Mouse (Mus musculus) liver, embryonic 11.5 days (tissue): Measurements from ENCODE around the gene Gm49510. TPM values are rescaled to one million over a fixed set of nuclear protein-coding genes. Genes with fewer than 3 reads are reported as not detected.
A peak's percentile ranks its signal among the peaks of the same experiment; 100 is the strongest.
"Not testable (repeated sequence)": the region's sequence is repeated elsewhere in the genome, so short reads cannot be mapped to it uniquely, and the experiment has no call there.

Experiments used
- ATAC-seq: fragments of 200-750 bp; cut with Nextera tagmentation; replicated peaks from 2 replicates; pipeline ENCODE4 v1.8.0; 2017; ENCODE audit warnings: moderate number of reproducible peaks, mild to moderate bottlenecking, moderate TSS enrichment, moderate library complexity; ENCODE audit not compliant: low FRiP score
- DNase-seq: peaks from one replicate; pipeline ENCODE4 v3.0.0-alpha.2; 2017; ENCODE audit warnings: low spot score
- H3K27ac ChIP-seq: fragments of 300-500 bp; sonication (generic); 2 replicates; pipeline ENCODE4 v1.5.1; 2014; ENCODE audit warnings: mild to moderate bottlenecking, low read depth, low read length, control low read depth
- H3K27me3 ChIP-seq: fragments of 300-500 bp; sonication (generic); replicated peaks from 2 replicates; pipeline ENCODE4 v1.6.1; 2014; ENCODE audit warnings: low read length, mixed read lengths; ENCODE audit not compliant: control insufficient read depth, insufficient read depth
- H3K36me3 ChIP-seq: fragments of 300-500 bp; sonication (generic); 2 replicates; pipeline ENCODE4 v1.6.1; 2014; ENCODE audit warnings: mild to moderate bottlenecking, low read length, moderate library complexity, mixed read lengths; ENCODE audit not compliant: control insufficient read depth, insufficient read depth
- H3K4me1 ChIP-seq: fragments of 300-500 bp; sonication (generic); replicated peaks from 2 replicates; pipeline ENCODE4 v1.6.1; 2014; ENCODE audit warnings: low read length, mixed read lengths; ENCODE audit not compliant: control insufficient read depth, insufficient read depth
- H3K4me2 ChIP-seq: fragments of 300-500 bp; sonication (generic); 2 replicates; pipeline ENCODE4 v1.6.1; 2014; ENCODE audit warnings: mild to moderate bottlenecking, control low read depth, moderate library complexity
- H3K4me3 ChIP-seq: fragments of 300-500 bp; sonication (generic); 2 replicates; pipeline ENCODE4 v1.5.1; 2014; ENCODE audit warnings: low read depth, low read length, control low read depth
- H3K9ac ChIP-seq: fragments of 300-500 bp; sonication (generic); 2 replicates; pipeline ENCODE4 v1.6.1; 2014; ENCODE audit warnings: low read depth, low read length, control low read depth
- H3K9me3 ChIP-seq: fragments of 300-500 bp; sonication (generic); 2 replicates; pipeline ENCODE4 v1.6.1; 2016; ENCODE audit warnings: low read length, inconsistent platforms, mixed read lengths; ENCODE audit not compliant: control insufficient read depth
- WGBS: fragments of 180-500 bp; shearing (Covaris S2); extraction: QIAGEN DNeasy Blood & Tissue Kit; methylation state at CpG from one replicate; pipeline ENCODE4 v1.1.7; 2014; 5-methylcytosine and 5-hydroxymethylcytosine counted together
- polyA plus RNA-seq: library from polyadenylated mRNA; unstranded; fragments of >200 nt; fragmentation: Nextera tagmentation; extraction: Ambion mirVana; gene quantifications from 2 replicates; pipeline ENCODE4 v1.2.1, GENCODE M21; 2014

Gene Gm49510
- polyA plus RNA-seq, 1 experiment from 2014 or later = 0.55 TPM

- H3K4me3 ChIP-seq = peak overlapping the region; percentile 67; the same call in 1 of the 2 replicates
- peak overlapping the region; percentile 97 for H3K4me2 ChIP-seq
Measured at GRCm38 (mm10) chr15:78875537-78875936, 23.9 kb upstream of the Gm49510 start.

GRCm38 (mm10) chr15:78876258-78876696 lies 23.2 kb upstream of the Gm49510 start:
- peak overlapping the region; percentile 97 for H3K4me2 ChIP-seq
- peak overlapping the region; percentile 95 for H3K27ac ChIP-seq
- H3K27me3 ChIP-seq = no peaks in the 10 kb centered on the region
- ATAC-seq (peak; percentile 39), DNase-seq (peak; percentile 77)
- peak overlapping the region; percentile 90 for H3K9ac ChIP-seq
- 2% methylated on average over 17 of the region's 17 CpGs for WGBS
- H3K36me3 ChIP-seq = peaks cover 4% of the 10 kb centered on the region; the same call in 1 of the 2 replicates
- peaks cover 21% of the 10 kb centered on the region for H3K4me1 ChIP-seq
- H3K4me3 ChIP-seq = peak overlapping the region; percentile 67
- H3K9me3 ChIP-seq = no peaks in the 10 kb centered on the region

More at GRCm38 (mm10) chr15:78875537-78875936, 23.9 kb upstream of the Gm49510 start:
- Histone ChIP-seq H3K27ac (peak overlapping the region; percentile 95), H3K9me3 (no peaks in the 10 kb centered on the region), H3K27me3 (no peaks in the 10 kb centered on the region), H3K9ac (no peak overlapping the region), H3K4me1 (peaks cover 21% of the 10 kb centered on the region), H3K36me3 (peaks cover 3% of the 10 kb centered on the region; the same call in 1 of the 2 replicates)
- WGBS = 84% methylated on average over 5 of the region's 5 CpGs
- no peak for DNase-seq
- ATAC-seq = no peak

GRCm38 (mm10) chr15:78876991-78877809 lies 22.3 kb upstream of the Gm49510 start, which contains the start of gene Gga1:
TSS of gene Gga1 (plus strand) at chr15:78877190.
- H3K4me3 ChIP-seq = peak within 1 kb of the TSS; percentile 67
- no peaks in the 10 kb centered on the region for H3K27me3 ChIP-seq
- peak within 1 kb of the TSS; percentile 95 for H3K27ac ChIP-seq
- peak within 1 kb of the TSS; percentile 90 for H3K9ac ChIP-seq
- DNase-seq (peak; percentile 94), ATAC-seq (peak; percentile 91)
- H3K36me3 ChIP-seq = peaks cover 12% of the 10 kb centered on the region; the same call in 1 of the 2 replicates
- peak within 1 kb of the TSS; percentile 97 for H3K4me2 ChIP-seq
- no peaks in the 10 kb centered on the region for H3K9me3 ChIP-seq
- WGBS = under 1% methylated on average over 83 of the region's 95 CpGs
- H3K4me1 ChIP-seq = peaks cover 21% of the 10 kb centered on the region

- H3K27me3 ChIP-seq = no peaks in the 10 kb centered on the region
- DNase-seq (no peak), ATAC-seq (no peak; the same call in 1 of the 2 replicates)
- H3K4me3 ChIP-seq = peak overlapping the region; percentile 67
- peak overlapping the region; percentile 95 for H3K27ac ChIP-seq
- peaks cover 13% of the 10 kb centered on the region; the same call in 1 of the 2 replicates for H3K36me3 ChIP-seq
- under 1% methylated on average over 17 of the region's 17 CpGs for WGBS
- H3K9me3 ChIP-seq = no peaks in the 10 kb centered on the region
- peaks cover 21% of the 10 kb centered on the region for H3K4me1 ChIP-seq
- H3K4me2 ChIP-seq = peak overlapping the region; percentile 97
- H3K9ac ChIP-seq = peak overlapping the region; percentile 90
Measured at GRCm38 (mm10) chr15:78877810-78878390, 21.6 kb upstream of the Gm49510 start.

GRCm38 (mm10) chr15:78878792-78879516 lies 20.5 kb upstream of the Gm49510 start:
- Histone ChIP-seq H3K27ac (0 out of 2 replicates have a peak overlapping the region, but pooled peaks have one; percentile 17), H3K4me1 (peaks cover 23% of the 10 kb centered on the region), H3K4me2 (peak overlapping the region; percentile 97), H3K36me3 (peaks cover 22% of the 10 kb centered on the region; the same call in 1 of the 2 replicates)
- not testable (repeated sequence) for H3K27me3 ChIP-seq, H3K4me3 ChIP-seq, DNase-seq, ATAC-seq, H3K9ac ChIP-seq, H3K9me3 ChIP-seq
- 31% methylated on average over 7 of the region's 7 CpGs for WGBS

GRCm38 (mm10) chr15:78880432-78880831 lies 19.0 kb upstream of the Gm49510 start:
- Histone ChIP-seq H3K9ac (0 out of 2 replicates have a peak overlapping the region, but pooled peaks have one; percentile 7), H3K36me3 (peaks cover 35% of the 10 kb centered on the region), H3K4me2 (no peak overlapping the region), H3K27me3 (no peaks in the 10 kb centered on the region), H3K4me1 (peaks cover 23% of the 10 kb centered on the region), H3K4me3 (no peak overlapping the region), H3K9me3 (no peaks in the 10 kb centered on the region), H3K27ac (no peak overlapping the region)
- 96% methylated on average over 8 of the region's 8 CpGs for WGBS
- ATAC-seq (no peak), DNase-seq (no peak)

- H3K36me3 ChIP-seq = peaks cover 43% of the 10 kb centered on the region
- peaks cover 13% of the 10 kb centered on the region for H3K4me1 ChIP-seq
- no peak overlapping the region for H3K4me3 ChIP-seq
- H3K9me3 ChIP-seq = no peaks in the 10 kb centered on the region
- H3K9ac ChIP-seq = no peak overlapping the region
- no peak overlapping the region for H3K4me2 ChIP-seq
- DNase-seq = no peak
- WGBS = 83% methylated on average over 3 of the region's 3 CpGs
- no peaks in the 10 kb centered on the region for H3K27me3 ChIP-seq
- no peak for ATAC-seq
- H3K27ac ChIP-seq = no peak overlapping the region
Measured at GRCm38 (mm10) chr15:78881828-78882227, 17.6 kb upstream of the Gm49510 start.

- Histone ChIP-seq H3K9ac (peak overlapping the region; percentile 38; the same call in 1 of the 2 replicates), H3K4me3 (no peak overlapping the region), H3K4me1 (peaks cover 41% of the 10 kb centered on the region), H3K9me3 (no peaks in the 10 kb centered on the region), H3K27ac (peak overlapping the region; percentile 8; the same call in 1 of the 2 replicates), H3K4me2 (no peak overlapping the region), H3K36me3 (peaks cover 30% of the 10 kb centered on the region), H3K27me3 (no peaks in the 10 kb centered on the region)
- DNase-seq (no peak), ATAC-seq (peak; percentile 34; the same call in 1 of the 2 replicates)
- 34% methylated on average over 13 of the region's 13 CpGs for WGBS
Measured at GRCm38 (mm10) chr15:78889401-78889853, 10.0 kb upstream of the Gm49510 start.
